Mouse (Mus musculus) heart, adult 2 months (tissue): ENCODE results near the gene Muc1.

Experiments
- CTCF ChIP-seq: fragments of 200-600 bp; IDR thresholded peaks from 2 replicates; pipeline ENCODE4 v1.8.1; 2022; ENCODE audit warnings: antibody characterized with exemption, mild to moderate bottlenecking, moderate library complexity
- POLR2A ChIP-seq: fragments of 200-500 bp; IDR thresholded peaks from 2 replicates; pipeline ENCODE4 v1.6.1; 2011; ENCODE audit warnings: mild to moderate bottlenecking, low read depth, low read length, control low read depth; ENCODE audit not compliant: insufficient read depth

GRCm38 (mm10) chr3:89245688-89246171 lies 16.9 kb downstream of the Muc1 start, which contains the start of gene Krtcap2:
- no peak for TF ChIP-seq POLR2A
- no peak for TF ChIP-seq CTCF
